Mouse (Mus musculus): Measurements from ENCODE around the gene Elp5. TPM values are rescaled to one million over a fixed set of nuclear protein-coding genes. Genes with fewer than 3 reads are reported as not detected.
A peak's percentile ranks its signal among the peaks of the same experiment; 100 is the strongest.

Elp5 gene
- total and polyA plus RNA-seq, 3 experiments, result 95.9 to 177 (median 119) TPM

DNA sequence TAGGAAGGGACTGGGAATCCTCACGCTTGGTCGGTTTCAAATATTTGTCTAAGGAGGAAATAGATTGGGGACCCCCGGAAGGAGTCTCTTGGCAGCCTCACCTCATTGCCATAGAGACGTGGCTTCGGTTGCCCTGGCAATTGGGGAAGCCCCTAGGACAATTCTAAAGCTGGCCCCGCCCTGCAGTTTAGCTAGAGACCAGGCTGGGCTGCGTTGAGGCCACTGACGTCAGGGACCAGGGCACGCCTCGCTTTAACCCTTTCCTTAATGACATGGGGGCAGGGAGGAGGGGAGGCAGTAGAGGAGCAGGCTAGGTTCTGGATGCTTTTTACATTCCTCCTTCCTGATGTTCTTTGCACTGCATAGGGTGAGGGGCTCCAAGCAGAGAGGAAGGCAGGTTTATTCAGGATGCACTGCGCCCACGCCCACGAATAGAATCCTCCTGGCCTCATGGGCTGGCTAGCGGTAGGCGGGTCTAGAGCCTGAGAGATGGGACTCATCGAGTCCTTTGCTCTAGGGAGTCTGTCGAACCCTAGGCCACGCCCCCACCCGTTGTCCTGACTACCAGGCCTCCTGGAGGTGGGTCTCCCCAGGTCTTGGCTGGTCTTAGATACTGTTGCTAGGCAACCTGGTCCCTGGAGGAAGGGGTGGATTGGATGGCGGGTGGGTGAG is 46.9 kb upstream of the Elp5 start:
- Histone ChIP-seq H3K36me3 (replicated peaks in 1 of 2; ENCODE audit: control insufficient read depth in 1 of 2, insufficient read depth in 1 of 2, low read length in 1 of 2) (peaks cover 11 to 23% of the 10 kb centered on the region in 2 experiments), H3K4me2 (ENCODE audit: insufficient read depth, low read depth, poor library complexity, severe bottlenecking) (peak overlapping the region; percentile 58), H3K9ac (ENCODE audit: insufficient read depth, low read depth) (no peak overlapping the region), H3K4me1 (ENCODE audit: control insufficient read depth in 1 of 2, insufficient read depth in 2 of 2) (peaks cover 19 to 37% of the 10 kb centered on the region in 2 experiments), H3K27ac (ENCODE audit: insufficient read depth, low read depth) (peak overlapping the region; percentile 58; the same call in 1 of the 2 replicates), H3K4me3 (replicated peaks in 1 of 3; ENCODE audit: low read depth in 2 of 3, low read length in 2 of 3, poor library complexity in 1 of 3) (peak overlapping the region; percentile 40 to 69 (median 56)), H3K27me3 (replicated peaks) (peaks cover 4% of the 10 kb centered on the region), H3K9me3 (replicated peaks; ENCODE audit: low read length) (no peaks in the 10 kb centered on the region), H3K79me2 (replicated peaks; ENCODE audit: control insufficient read depth, extremely low read depth, insufficient read depth, poor library complexity, severe bottlenecking) (no peaks in the 10 kb centered on the region)
- in situ Hi-C loops (cut with MboI; ENCODE audit: low pct_ligation_motif_present, low pct_unique_long_range_greater_than_20kb, low sequenced_read_pairs), result no loop called here
- peak; percentile 56; the same call in 1 of the 2 replicates for TF ChIP-seq TBP (conservative IDR thresholded peaks at IDR 0.05; ENCODE audit: low read depth, low read length)
- TF ChIP-seq CHD2 (IDR thresholded peaks at IDR 0.05; ENCODE audit: low read length), result peak; percentile 86
- TF ChIP-seq ZNF384 (IDR thresholded peaks at IDR 0.05; ENCODE audit: low read depth, low read length), result no peak
- no peak for TF ChIP-seq GABPA (IDR thresholded peaks at IDR 0.05; ENCODE audit: insufficient replicate concordance, low read depth, low read length)
- TF ChIP-seq MAZ (IDR thresholded peaks at IDR 0.05; ENCODE audit: low read depth, low read length), result peak; percentile 84; the same call in 1 of the 2 replicates
- no peak for TF ChIP-seq NRF1 (IDR thresholded peaks at IDR 0.05; ENCODE audit: low read depth, low read length)
- TF ChIP-seq POLR2A (IDR thresholded peaks at IDR 0.05; ENCODE audit: low read depth, low read length), result 0 out of 2 replicates have a peak, but pooled peaks have one; percentile 13
- peak; percentile 59; the same call in 1 of the 2 replicates for TF ChIP-seq SIN3A (IDR thresholded peaks at IDR 0.05; ENCODE audit: low read length)
- no peak for TF ChIP-seq NELFE (IDR thresholded peaks at IDR 0.05; ENCODE audit: low read depth, low read length)
- peak; percentile 67 for TF ChIP-seq HCFC1 (IDR thresholded peaks at IDR 0.05; ENCODE audit: low read depth, low read length)
- peak; percentile 24; the same call in 1 of the 2 replicates for TF ChIP-seq BHLHE40 (IDR thresholded peaks at IDR 0.05; ENCODE audit: low read depth, low read length)
- no peak for TF ChIP-seq RAD21 (IDR thresholded peaks at IDR 0.05; ENCODE audit: low read depth, low read length)
- TF ChIP-seq MYC (IDR thresholded peaks at IDR 0.05; ENCODE audit: low read depth, low read length), result peak; percentile 60; the same call in 1 of the 2 replicates
- peak; percentile 98 for TF ChIP-seq MXI1 (IDR thresholded peaks at IDR 0.05; ENCODE audit: low read depth, low read length)
- TF ChIP-seq KAT2A (IDR thresholded peaks at IDR 0.05; ENCODE audit: insufficient replicate concordance, low read length), result no peak
- peak; percentile 80 for TF ChIP-seq ELF1 (IDR thresholded peaks at IDR 0.05; ENCODE audit: low read depth, low read length)
- DNase-seq (ENCODE audit: extremely low read depth), result peak; percentile 100
- dilution Hi-C loops (cut with MboI; ENCODE audit: extremely low pct_ligation_motif_present, extremely low pct_unique_long_range_greater_than_20kb, low sequenced_read_pairs), result no loop called here

DNA sequence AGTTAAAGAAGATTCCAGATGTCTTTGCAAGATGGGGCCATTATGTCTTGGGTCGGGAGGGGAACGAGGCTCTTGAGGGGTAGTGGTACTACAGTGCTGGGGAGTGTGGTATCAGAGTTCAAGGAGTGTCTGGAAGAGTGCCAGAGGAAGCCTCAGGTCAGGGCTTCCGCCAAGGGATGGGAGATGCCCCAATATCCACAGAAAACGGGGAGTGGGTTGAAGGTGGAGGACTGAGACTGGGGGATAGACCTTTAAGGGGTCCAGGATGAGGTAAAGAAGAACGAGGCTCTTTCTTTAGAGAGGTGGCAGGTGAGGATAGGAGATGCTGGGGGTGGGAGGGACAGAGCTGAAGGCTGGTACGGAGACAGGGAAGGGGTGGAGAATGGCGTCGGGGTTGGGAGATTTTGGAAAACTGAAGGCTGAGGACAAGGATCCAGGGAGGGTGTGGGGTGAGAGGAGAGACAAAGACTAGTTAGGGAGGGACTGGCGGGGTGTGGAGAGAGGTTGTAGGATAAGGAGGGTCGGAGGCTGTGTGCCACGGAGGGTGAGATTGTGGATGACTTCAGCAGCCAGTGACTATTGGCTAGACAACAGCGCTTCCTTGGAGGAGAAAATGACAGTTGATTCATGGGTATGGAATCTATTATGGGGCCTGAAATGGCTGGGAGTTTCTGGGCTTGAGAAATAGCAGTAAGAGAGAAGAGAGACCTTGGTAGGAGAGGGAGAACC is 46.2 kb upstream of the Elp5 start:
- DNase-seq (ENCODE audit: extremely low read depth), result no peak
- H3K36me3 ChIP-seq (replicated peaks in 1 of 2; ENCODE audit: control insufficient read depth in 1 of 2, insufficient read depth in 1 of 2, low read length in 1 of 2), result peaks cover 11 to 21% of the 10 kb centered on the region in 2 experiments
- TF ChIP-seq USF1 (IDR thresholded peaks at IDR 0.05; ENCODE audit: low read depth, low read length), result no peak
- TF ChIP-seq TCF12 (IDR thresholded peaks at IDR 0.05; ENCODE audit: low read depth, low read length), result peak; percentile 17; the same call in 1 of the 2 replicates
- no peaks in the 10 kb centered on the region for H3K79me2 ChIP-seq (replicated peaks; ENCODE audit: control insufficient read depth, extremely low read depth, insufficient read depth, poor library complexity, severe bottlenecking)
- dilution Hi-C loops (cut with MboI; ENCODE audit: extremely low pct_ligation_motif_present, extremely low pct_unique_long_range_greater_than_20kb, low sequenced_read_pairs), result no loop called here
- no peak overlapping the region for H3K9ac ChIP-seq (ENCODE audit: insufficient read depth, low read depth)
- no peak overlapping the region for H3K27ac ChIP-seq (ENCODE audit: insufficient read depth, low read depth)
- H3K4me3 ChIP-seq (replicated peaks in 1 of 3; ENCODE audit: low read depth in 2 of 3, low read length in 2 of 3, poor library complexity in 1 of 3), result peak overlapping the region in 2 of 3 experiments; percentile 21 to 56
- H3K9me3 ChIP-seq (replicated peaks; ENCODE audit: low read length), result no peaks in the 10 kb centered on the region
- peak overlapping the region; percentile 27 for H3K4me2 ChIP-seq (ENCODE audit: insufficient read depth, low read depth, poor library complexity, severe bottlenecking)
- peaks cover 6% of the 10 kb centered on the region for H3K27me3 ChIP-seq (replicated peaks)
- in situ Hi-C loops (cut with MboI; ENCODE audit: low pct_ligation_motif_present, low pct_unique_long_range_greater_than_20kb, low sequenced_read_pairs), result no loop called here
- H3K4me1 ChIP-seq (ENCODE audit: control insufficient read depth in 1 of 2, insufficient read depth in 2 of 2), result peaks cover 19 to 37% of the 10 kb centered on the region in 2 experiments
